Mouse (Mus musculus) adrenal gland, postnatal 14 days (tissue): ENCODE data around the gene Gna13. TPM values are rescaled to one million over a fixed set of nuclear protein-coding genes. Genes with fewer than 3 reads are reported as not detected.
"Not testable (repeated sequence)": the region's sequence is repeated elsewhere in the genome, so short reads cannot be mapped to it uniquely, and the experiment has no call there.

Experiments
- DNase-seq: peaks from one replicate; pipeline ENCODE4 v3.0.0; 2021; ENCODE audit warnings: mixed read lengths
- long read RNA-seq, 2 experiments: library from polyadenylated mRNA; stranded (forward); transcript quantifications; one replicate each; pipeline ENCODE4 v2.0.0; 2021
- total RNA-seq: library from RNA; stranded (reverse); gene quantifications from 2 replicates; pipeline ENCODE4 v1.2.3, GENCODE M21; 2021

Gene Gna13
- 61.7 and 65.3 TPM in 2 replicates for total RNA-seq
- long read RNA-seq, experiment 1, full-length matches to known transcripts: 32 of 43 reads
- long read RNA-seq, experiment 1, partial matches to known transcripts: 7 of 43 reads
- long read RNA-seq, experiment 1, other reads (novel, unspliced or antisense): 4 of 43 reads
- long read RNA-seq, experiment 2, full-length matches to known transcripts: 19 of 28 reads
- long read RNA-seq, experiment 2, partial matches to known transcripts: 7 of 28 reads
- long read RNA-seq, experiment 2, other reads (novel, unspliced or antisense): 2 of 28 reads

DNA sequence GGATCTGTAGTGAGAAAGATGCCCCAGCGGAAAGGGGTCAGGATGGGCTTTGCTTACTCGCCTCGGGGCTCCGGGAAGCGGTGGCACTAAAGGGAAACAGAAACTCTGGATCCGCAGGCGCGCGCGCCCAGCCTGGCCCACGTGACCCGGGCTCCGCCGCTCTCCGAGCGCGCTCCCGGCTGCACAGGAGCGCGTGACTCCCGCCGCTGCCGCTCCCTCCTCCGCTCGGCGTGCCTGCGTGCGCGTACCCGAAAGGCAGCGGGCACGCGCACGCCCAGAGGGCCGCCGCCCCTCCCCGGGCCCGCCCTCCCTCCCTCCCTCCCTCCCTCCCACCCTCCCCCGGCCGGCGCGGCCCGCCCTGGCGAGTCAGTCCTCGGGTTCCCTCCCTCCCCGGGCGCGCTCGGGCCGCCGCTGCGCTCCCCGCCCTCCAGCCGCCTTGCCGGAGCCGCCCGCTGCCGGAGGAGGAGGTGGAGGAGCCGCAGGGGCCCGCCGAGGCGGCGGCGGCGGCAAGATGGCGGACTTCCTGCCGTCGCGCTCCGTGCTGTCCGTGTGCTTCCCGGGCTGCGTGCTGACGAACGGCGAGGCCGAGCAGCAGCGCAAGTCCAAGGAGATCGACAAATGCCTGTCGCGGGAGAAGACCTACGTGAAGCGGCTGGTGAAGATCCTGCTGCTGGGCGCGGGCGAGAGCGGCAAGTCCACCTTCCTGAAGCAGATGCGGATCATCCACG is at the start of gene Gna13:
Gene Gna13, plus strand, starts transcription at position 369 of the 728 bp plus-strand sequence.
- DNase-seq: peak; percentile 95

DNA sequence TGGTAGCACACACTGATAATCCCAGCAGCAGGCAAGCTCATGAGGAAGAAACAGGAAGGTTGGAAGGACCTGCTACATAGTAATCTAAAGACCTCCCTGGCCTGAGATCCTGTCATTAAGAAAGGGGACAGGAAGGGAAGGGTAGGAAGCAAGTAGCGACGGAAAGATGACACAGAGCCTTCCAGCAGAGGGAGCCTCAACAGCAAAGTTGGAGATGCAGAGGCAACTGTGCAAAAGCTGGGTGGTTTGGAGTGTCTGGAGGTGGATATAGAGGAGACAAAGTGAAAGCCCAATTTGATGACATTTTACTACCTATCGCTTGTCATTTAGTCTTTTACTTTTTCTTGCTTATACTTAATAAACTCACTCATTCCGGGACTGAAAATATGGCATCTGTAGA is 45.7 kb upstream of the Gna13 start:
- peak; percentile 68 for DNase-seq

DNA sequence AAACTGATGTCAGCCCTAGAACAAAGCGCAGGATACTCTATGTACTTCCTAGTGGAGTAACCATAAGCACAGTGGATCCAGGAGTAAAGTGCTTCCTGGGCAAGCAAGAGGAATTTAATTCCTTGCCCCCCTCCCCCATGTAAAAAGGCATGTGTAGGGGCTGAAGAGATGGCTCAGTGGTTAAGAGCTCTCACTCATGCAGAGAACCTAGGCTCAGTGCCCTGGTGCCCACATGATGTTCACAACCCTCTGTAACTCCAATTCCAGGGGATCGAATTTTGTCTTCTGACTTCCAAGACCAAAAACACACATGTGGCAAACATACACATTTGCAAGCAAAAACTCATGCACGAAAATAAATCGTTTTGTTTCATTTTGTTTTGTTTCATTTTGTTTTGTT is 43.2 kb upstream of the Gna13 start:
- DNase-seq: no peak

DNA sequence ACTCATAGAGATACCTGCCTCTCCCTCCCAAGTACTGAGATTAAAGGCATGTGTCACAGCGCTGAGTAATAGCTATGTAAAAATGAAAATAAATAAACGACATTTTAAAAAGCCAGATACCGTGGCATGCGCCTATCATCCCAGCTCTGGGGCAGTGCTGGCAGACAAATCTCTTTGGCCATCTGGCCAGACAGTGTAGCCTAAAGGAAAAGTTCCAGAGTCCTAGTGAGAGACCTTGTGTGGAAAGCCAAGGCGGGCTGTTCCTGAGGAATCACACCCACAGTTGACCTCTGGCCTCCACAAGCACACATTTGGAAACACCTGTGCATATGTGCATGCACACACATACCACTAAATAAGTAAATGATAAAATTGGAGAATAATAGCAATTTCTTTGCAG is 42.7 kb upstream of the Gna13 start:
- DNase-seq: no peak

DNA sequence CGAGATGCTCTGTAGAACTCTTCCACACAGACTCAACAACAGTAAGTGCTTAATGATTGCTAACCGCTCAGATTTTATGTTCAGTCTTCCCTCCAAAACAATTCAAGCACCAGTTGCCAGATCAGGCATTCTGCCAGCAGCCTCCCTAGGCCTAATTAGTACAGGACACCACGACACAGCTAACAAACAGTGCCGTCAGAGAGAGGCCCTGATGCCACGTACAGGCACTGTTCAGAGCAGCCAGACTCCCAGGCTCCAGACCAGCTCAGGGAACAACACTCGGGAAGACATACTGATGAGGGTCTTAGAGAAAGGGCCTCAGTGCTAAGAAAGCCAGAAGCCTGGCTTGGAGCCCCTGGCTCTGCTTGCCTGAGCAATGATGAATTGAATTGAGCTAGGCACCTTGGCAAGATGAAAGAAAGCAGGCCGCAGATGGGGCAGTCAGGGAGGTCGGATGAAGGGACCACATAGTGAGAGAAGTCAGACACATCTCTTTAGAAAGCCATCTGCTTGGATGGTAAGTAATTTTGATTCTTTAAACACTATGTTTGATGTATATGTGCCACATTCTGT is 42.2 kb upstream of the Gna13 start:
- peak; percentile 27 for DNase-seq

DNA sequence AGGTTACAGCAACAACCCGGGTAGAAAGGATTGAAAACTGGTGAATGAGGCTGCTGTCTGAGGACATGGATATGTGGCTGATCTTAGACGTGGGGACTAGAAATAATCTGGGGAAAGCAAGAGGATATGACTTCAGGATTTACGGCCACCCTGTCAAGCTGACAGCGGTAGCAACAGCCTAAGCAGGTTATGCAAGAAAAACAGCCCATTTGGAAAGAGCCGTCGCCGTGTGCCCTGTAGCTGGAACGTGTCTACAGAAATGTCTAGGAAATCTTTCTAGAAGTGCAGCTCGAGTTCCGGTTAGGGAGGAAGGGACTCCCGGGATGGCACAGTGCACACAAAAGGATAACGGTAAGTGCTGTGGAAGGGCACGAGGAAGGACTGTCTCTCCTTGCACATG is 36.4 kb upstream of the Gna13 start:
- no peak for DNase-seq

DNA sequence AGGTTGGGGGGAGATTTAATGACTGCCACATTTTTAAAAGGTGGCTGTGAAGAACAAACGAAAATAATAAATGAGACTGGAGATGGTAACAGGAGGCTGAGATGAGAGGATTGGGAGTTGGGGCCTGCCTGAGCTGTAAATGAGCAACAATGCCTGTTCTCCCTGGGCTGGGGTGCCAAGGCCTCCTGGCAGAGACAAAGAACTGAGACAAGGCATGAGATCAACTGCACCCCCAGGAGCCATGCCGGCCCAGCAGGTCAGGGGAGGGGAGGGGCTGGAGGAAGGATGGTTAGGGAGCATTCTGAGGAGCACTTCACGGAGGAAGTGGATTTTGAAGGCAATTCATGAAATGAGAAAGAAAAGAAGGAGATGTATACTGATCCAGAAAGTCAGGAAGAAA is 35.2 kb upstream of the Gna13 start:
- DNase-seq: no peak

DNA sequence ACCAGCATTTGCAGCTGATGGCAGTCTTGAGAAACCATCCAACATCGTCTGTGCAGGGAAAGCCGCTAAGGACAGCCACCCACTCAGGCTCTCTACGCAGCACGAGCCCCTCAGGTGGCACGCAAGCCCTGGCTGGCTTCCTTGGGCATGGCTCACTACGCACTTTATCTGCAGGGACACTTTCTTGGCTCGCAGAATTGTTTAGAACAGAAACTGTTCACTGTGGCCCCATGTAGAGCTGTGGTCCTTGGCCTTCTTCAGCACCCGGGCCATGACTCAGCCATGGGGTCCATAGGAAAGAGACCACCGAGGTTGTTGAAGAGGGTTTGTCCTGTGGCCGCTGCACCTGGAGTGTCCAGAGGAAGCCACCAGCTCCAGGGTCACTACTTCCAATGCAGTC is 34.7 kb upstream of the Gna13 start:
- peak; percentile 52 for DNase-seq

DNA sequence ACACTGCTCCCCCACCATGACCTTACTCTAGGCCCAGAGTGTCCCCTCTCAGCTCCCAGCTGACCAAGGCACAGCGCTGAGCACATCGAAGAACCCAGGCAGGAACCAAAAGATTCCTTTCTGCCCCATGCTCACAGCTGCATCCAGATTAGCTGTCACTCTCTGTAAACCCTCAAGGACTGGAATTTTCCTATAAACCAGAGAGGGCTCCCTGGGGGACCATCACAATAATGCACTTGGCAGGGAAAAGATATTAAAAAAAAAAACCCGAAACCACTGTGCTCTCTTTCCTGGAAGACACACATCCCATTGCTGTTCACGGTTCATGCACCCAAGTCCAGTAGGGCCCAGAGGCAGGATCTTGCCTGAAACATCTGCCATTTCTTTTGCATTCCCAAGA is 33.3 kb upstream of the Gna13 start:
- peak; percentile 15 for DNase-seq

DNA sequence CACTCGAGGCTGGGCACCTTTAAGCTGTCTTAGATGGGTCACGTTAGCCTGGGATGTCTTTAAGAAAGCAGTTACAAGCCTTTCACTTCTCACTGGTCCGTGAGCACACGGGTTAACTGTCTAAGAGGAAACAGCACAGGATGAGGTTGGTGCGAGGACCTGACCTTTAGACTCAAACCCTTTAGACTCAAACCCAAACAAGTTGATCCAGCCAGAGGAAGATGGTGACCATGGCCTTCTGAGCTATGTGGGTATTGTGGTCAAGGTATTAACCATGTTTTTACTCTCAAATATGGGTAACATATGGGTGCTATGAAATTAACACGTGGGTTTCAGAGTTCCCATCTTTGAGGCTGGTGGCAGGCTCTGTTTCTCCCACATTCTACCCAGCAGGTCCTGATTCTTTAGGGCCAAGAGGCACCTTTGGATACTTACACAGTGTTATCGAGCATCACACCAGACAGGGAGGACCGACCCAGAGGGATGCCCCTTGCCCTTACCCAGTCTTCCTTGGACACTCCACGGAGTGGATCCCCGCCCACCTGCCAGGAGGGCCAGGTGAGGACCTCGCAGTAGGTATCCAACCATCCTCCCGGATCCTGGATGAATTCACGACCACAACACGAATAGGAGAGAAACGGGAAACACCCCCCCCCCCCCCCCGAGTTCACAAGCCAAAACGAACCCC is 31.8 kb upstream of the Gna13 start:
- DNase-seq: peak; percentile 23

DNA sequence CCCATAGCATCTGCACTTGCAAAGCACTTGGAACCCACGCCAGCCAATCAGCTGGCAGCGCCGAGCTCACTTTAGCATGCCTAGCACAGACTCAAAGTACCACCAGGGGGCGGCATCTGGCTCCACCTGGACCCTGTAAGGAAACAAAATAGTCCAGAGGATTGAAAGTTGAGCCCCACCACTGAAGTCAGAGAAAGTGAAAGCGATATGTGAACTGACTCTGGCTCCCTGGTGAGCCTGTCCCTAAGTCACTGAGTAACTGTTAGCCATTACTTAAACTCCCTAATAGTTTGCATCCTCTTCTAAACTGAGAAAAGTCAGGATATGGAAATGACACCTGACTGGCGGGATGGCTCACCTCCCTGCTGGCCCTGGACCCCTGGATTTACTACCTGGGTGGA is 31.2 kb upstream of the Gna13 start:
- DNase-seq: peak; percentile 97

DNA sequence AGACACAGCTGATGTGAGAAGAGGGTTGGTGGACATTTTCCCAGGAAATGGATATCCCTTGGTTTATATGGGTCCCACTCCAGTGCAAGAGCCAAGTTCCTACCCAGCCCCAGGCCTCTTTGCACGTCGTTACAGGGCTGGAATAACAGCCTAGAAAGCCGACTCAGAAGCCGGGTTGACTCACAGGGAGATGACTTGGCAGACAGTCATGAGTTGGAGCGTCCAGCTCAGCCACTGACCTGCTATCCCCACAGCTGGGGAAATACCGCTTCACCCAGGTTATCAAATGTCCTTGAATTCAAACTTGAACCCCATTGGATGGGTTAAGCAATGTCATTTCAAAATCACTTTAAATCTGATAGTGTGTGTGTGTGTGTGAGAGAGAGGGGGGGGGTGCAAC is 29.9 kb upstream of the Gna13 start:
- DNase-seq: peak; percentile 70

DNA sequence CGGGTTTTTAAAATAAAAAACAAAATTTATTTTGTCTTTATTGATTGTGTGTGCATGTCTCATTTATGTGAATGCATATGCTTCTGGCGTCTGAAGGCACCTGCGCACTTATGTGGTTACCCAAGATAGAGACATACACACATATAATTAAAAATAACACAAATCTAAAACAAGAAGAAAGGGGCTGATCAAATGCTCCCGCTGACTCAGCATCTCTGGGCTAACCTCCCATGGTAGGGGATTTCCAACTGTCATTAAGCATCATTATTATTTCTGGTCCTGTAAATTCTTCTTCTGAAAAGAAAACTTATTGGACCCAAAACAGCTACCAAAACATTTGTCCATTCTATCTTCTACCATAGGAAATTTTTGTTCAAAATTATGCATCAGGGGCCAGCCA is 27.9 kb upstream of the Gna13 start:
- no peak for DNase-seq

DNA sequence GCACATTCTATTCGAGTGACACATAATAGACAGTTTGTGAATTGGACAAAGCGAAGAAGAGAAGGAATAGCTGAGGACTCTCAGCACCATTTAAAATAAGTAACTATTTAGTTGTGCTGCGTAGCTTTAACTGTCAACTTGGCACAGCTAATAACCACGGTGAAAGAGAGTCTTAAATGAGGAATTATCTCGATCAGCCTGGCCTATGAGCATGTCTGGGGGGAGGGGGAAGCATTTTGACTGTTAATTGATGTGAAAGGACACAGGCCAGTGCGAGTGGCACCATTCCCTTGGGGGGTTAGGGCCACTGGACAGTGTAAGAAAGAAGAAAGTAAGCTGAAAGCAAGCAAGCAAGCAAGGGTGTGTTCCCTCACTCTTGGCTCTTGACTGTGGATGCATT is 26.7 kb upstream of the Gna13 start:
- no peak for DNase-seq

DNA sequence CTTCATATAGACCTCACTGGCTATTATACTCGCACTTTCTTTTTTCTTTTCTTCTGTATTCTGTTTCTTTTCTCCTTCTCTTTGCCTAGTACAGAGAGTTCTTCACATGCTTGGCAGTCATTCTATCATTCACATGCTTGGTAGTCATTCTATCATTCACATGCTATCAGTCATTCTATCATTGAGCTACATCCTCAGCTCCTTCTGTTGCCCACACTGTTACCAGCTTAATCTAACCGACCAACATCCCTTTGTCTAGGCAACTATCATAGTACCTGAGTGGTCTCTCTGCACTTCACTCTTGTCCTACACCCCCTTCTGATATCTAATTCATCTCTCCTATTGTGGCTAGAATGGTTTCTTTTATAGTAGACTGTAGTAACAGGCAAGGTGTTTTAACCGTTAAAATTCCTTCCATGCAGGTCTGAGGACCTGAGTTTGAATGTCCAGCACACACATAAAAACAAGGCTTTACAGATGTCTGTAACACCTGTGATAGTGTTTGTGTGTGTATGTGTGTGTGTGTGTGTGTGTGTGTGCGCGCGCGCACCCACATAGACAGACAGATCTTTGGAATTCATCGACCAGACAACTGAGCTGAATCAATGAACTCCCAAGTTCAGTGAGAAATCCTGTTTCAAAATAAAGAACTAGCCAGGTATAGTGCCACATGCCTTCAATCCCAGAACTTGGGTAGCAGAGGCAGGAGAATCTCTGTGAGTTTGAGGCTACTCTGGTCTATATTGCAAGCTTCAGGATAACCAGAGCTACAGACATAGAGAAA is 23.3 kb upstream of the Gna13 start:
- DNase-seq: no peak

DNA sequence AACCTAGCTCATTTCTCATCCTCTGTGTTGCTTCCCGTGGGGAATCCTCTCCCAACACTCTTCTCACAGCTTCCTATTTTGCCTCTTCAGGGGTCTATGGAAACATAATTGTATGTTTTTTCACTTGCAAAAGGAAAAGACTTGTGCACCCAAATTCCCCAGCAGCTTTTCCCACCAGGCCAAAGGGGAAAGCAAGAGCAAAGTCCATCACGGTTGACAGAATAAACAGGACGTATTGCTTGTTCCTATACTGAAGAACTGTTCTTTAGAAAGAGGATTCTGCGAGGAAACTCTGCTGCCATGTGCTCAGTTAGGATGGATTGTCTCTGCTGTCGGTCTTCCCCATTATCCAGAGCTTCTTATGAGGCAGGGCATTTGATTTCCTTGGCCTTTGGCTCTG is 22.1 kb upstream of the Gna13 start:
- DNase-seq: no peak

DNA sequence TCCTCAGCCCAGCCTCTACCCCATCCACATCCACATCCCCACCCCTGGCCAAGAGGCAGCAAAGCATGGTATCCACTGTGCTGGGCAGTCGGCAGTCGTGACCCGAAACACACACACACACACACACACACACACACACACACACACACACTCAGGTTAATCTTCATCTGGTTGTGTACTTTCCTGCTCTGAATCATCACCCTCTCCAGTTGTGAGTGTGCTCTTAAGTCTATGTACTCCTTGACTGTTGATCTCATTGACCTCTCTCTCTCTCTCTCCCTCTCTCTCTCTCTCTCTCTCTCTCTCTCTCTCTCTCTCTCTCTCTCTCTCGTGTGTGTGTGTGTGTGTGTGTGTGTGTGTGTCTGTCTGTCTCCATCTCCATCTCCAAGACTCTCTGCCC is 20.0 kb upstream of the Gna13 start:
- not testable (repeated sequence) for DNase-seq

DNA sequence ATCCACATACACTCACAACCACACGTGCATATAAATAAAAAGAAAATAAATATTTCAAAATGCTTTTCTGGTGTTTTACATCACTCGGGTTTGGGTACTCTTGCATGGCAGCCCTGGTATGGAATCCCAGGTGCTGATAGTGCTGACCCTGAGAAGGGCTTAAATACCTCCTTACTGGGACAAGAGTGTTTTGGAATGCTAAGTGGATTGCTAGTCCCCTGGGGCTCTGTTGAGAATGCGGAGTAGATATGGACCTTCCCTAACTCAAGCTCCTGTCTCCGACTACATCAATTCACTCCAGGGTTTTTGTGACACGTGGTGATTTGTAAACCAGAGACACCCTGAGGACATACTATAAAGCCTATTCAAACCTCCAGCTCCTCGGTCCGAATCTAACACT is 19.1 kb upstream of the Gna13 start:
- DNase-seq: no peak

DNA sequence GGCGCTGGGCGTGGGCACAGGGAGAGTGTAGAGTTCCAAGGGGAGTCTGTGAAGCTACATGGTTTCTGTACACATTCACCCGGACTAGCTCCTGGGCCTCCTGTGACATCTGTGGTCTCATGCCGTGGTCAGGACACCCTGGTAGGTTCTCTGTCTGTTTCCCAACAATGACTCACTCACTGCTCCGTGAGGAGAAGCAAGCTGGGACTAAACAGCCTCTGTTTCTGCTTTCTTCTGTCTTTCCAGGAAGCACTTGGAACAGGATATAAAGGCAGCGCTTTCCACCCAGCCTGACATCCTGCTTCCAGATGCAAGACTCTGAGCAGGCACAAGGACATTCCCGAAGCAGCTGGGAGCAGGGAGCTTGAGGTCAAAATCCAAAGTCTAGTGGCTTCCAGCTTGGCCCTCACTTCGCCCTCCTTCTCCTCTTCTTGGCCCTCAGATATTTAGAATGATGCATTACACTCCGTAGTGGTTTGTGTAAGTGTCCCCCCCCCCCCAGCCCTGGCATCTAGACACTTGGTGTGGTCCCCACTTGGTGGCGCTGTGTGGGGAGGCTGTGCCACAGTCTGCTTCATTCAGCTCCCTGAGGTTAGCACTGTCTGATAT is 18.5 kb upstream of the Gna13 start:
- peak; percentile 83 for DNase-seq

DNA sequence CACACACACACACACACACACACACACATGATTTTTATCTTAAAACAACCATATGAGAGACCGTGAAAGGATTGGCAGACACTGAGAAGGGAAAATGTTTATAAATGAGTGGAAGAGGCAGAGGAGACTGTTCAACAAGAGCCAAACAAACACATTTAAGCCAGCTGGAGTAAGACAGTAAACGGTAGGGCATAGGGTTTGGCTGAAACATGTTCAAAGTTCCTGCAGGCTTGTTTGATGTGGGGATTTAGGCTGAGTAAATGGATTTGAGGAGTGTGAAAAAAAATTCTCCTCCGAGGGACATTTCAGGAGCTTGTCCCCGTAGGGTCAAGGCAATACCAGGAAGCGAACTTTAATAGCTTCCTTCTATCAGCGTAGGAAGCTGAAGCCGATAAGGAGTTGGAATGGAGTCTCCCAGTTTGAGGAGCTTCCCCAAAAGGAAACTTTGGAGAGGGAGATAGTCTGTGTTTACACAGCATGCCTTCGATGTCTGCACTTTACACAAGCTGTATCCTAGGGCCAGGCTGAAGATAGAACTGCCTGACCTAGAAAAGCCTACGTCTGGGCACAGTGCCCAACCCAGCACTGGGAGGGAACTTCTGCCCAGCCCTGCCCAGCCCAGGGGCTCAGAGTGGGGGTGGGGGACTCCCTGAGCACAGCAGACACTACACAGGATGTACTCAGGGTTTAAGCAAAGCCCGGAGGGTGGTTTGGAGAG is 15.2 kb upstream of the Gna13 start:
- peak; percentile 94 for DNase-seq

DNA sequence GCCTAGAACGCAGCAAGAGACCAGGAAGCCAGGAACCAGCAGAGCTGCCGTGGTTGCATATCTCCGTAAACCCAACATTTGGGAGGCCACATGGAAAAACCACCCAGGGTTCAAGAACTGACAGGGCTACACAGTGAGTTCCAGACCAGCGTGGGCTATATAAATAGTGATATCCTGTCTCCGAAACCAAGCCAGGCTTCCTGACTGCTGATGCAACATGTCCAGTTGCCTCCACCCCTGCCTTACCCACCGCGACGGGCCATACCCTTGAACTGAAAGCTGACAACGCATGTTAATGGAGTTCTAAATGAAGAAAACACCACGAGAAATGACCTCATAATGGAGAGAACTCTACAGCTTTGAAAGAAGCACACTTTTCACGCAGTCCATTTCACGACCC is 14.2 kb upstream of the Gna13 start:
- peak; percentile 17 for DNase-seq
